Mouse (Mus musculus) frontal cortex, postnatal 25 days (tissue): Measurements from ENCODE around the gene Tlnrd1.
A peak's percentile ranks its signal among the peaks of the same experiment; 100 is the strongest.

ENCODE experiments used
- DNase-seq, 2 experiments: peaks; one replicate each; pipeline ENCODE4 v3.0.0; 2022; ENCODE audit warnings: low spot score in 2 of 2

The Tlnrd1 gene

DNA sequence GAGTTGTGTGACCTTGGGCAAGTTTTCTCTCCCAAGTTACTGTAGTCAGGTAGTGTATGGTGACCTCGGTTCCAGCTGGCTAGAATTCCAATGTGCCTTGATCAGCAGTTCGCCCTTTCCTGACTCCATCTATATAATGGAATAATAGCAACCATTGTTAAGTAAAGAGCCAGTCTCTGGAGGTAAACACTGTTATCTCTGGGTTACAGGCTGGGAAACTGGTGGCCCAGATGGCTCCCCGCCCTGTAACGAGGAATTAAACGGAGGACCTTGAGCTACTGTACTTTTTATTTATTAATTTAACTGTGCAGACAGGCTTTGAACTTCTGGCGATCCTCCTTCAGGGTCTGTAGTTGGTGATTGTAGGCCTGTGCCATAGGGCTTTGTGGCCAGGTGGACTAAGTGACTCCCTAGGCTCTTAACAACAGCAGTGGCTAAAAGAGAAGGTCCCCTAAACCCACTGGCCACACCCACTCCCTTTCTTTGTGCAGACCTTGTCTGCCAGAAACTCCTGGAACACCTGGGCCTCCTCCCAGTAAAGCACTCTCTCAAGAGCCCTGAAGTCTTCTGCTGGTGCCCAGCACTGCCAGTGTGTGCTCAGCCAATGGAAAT, 922 bp upstream of the Tlnrd1 start:
- DNase-seq = no peak

DNA sequence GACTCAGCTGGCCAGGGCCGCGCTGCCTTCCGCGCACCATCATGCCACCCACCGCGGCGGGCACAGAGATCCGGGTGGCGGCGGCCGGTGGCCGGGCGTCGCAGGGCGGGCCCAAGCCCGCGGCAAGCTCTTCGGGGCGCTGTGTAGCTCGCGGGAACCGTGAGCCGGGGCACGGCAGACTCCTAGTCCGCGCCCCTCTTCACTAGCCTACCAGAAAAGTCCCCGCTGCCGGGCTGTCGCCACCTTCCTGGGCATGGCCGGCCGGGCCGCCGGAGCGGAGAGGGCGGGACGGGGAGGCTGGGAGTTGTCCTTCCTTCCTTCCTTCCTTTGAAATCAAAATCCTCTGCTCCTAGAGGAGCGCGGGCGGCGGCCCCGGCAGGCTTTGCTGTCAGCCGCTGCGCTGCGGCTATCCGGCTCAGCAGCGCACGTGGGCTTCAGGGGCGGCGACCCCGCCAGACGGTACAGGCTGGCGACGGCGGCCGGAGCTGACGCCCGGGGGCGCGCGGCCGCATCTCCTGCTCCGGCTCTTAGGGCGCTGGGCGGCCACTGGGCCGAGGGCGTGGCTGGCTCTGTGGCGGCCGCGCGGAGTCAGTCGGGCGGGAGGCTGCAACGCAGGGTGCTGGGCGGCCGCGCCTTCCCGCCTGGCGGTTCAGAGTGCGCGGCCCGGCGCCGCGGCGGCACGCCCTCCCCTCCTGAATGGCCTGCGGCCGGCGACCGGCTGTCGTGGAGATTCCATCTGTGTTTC, 657 bp downstream of the Tlnrd1 start:
- peak in 1 of 2 experiments; percentile 40 for DNase-seq

DNA sequence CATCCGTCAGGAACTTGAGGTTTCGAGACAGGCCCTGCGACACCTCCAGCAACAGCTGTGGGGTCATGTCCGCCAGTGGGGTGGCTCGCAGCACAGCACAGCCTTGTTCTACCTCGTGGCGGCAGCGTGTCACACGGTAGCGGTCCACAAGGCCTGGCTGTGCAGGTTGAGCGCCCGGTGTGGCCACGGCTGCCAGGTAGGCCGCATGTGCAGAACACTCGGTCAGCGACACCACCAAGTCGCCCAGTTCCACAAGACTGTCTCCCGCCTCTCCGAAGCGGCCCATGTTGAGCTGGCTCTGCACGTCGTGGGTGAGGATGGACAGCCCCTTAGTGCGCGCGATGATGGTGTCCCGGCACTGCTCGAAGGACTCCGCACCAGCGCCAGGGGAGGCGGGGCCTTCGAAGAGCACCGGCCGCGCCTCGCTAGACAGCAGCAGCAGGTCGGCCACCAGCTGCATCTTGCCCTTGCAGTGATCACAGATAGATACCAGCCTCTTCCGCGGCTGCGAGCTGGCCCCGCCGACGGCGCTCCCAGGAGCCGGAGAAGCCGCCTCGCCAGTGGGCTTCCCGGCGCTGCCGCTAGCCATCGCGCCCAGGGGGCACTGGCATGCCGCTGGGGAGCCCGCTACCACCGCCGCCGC, 1.4 kb downstream of the Tlnrd1 start:
- DNase-seq = peak; percentile 20 to 22

DNA sequence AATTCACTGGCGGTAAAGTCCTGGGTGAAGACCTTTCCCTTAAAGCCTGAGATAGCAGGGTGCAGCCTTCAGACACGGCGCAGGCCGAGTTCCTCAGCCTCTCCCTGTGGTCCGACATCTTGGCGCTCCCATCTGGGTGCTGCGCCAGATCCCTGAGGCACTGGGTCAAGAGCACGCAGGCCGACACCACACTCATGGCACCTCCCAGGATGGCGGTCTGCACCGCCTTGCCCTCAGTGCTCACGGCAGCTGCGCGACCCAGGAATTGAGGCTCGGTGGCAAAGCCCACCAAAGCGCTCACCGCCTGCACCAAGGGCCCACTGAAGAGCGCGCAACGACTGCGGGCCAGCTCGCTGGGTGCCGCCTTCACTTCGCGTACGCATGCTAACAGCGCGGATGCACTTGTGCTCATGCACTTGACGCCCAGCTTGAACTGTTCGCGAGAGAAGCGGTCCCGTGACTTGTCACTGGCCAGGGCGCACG, 1.9 kb downstream of the Tlnrd1 start:
- no peak for DNase-seq

DNA sequence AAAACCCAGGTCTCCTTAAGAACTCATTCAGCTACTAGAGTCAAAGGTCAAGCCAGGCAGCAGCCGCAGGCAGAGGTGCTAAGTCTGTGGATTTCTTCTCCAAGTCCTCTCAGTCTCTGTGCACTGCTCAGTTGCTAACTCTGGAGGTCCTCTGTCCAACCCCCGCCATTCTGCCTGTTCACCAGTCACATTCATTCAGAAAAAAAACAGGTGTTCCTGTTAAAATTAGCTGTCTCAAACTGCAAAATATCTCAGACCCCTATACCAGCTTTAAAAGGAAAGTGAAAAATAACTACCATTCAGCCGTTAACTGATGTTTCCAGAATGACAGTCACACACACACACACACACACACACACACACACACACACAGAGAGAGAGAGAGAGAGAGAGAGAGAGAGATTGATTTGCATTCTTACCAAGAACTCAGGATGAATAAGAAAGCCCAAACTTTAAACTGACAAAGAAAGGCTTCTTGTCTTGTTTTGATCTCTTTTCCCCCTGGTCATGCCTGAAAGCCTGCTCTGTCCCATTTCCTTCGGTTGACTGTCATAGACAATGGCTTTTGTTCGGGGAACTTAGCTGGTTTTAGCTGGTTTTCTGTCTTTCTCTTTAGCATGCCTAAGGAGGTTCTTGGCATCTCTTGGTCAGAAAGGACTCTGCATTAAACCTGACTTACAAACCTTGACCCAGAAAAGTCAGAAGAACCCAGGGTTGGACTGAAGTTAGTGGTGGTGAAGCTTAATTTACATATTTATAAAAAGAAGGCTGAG, 5.2 kb downstream of the Tlnrd1 start:
- DNase-seq = no peak

DNA sequence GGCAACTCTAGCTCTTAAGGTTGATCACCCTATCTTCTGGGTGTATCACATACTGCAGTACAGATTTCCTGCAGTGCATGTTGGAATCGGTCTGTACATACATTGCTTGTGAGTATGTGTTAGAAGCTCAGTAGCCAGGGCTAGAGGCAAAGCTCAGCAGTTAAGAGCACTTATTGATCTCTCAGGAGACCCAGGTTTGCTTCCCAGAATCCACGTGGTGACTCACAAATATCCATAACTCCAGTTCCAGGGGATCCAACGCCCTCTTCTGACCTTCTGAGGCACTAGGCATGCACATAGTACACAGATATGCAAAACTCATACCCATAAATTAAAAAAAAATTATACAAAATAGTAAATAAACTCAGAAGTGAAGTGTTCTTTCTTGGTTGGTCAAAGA, 7.0 kb downstream of the Tlnrd1 start:
- DNase-seq = no peak

DNA sequence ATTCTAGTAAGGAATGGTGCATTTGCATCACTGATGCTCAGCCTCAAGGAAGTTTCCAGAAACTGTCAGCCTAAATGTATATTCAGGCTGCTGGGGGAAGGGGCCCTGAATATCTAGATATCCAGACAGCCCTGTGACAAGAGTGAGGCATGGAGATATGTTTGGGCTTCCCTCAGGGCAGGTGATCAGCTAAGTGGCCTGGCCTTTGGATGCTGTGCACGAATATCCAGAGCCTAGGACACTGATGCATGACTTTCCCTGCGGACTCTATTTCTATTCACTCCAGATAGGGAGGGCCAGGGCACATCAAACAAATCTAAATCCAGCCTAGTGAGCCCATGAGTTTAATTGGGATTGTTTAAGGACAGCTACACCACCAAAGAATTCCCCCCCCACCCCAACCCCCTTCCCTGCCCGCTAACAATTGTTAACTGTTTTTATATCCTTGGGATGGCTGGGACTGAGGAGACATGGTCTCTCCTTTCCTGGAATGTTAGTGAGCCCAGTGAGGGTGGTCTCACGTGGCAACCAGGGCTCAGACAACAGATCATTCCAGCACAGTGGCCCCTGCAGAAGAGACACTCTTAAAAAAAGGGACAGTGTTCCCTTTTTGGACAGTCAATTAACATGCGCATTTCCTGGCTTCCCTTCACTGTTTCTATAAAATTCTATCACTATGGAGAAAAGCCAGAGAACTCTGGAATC, 14.1 kb downstream of the Tlnrd1 start:
- DNase-seq = no peak

DNA sequence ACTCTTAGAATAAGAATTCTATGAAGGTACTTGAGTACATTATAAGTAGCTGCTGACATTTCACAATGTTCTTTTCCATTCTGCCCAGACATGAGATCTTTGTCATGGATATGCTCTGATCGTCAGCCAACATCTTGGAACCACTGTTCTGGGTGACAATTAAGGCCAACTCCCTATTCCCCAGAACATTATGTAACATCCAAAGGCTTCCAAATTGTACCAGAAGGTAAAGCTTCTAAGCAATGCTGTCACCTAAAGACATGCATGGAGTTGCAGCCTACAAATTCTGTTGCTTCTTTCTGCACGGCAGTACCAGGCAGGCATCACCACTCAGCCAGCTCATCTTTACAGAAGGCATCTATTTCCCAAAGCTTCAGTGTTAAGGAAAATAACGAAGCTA, 15.9 kb downstream of the Tlnrd1 start:
- no peak for DNase-seq

DNA sequence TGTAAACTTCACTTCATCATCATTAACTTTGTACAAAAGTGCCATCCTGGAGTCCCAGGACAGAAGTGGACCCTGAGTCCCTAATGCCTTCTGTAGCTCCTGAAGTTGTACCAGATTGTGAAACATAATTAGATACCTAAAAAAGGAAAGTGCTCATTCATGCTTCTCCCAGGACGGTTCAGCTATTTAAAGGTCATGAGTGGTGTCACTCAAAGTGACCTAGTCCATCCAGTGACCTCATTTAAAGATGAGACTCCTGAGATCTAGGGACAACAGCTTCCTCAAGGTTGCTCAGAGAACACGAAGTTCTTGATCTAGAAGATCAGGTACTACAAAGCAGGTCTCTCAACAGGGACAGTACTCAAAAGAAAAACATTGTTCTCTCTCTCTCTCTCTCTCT, 20.6 kb downstream of the Tlnrd1 start:
- no peak for DNase-seq

DNA sequence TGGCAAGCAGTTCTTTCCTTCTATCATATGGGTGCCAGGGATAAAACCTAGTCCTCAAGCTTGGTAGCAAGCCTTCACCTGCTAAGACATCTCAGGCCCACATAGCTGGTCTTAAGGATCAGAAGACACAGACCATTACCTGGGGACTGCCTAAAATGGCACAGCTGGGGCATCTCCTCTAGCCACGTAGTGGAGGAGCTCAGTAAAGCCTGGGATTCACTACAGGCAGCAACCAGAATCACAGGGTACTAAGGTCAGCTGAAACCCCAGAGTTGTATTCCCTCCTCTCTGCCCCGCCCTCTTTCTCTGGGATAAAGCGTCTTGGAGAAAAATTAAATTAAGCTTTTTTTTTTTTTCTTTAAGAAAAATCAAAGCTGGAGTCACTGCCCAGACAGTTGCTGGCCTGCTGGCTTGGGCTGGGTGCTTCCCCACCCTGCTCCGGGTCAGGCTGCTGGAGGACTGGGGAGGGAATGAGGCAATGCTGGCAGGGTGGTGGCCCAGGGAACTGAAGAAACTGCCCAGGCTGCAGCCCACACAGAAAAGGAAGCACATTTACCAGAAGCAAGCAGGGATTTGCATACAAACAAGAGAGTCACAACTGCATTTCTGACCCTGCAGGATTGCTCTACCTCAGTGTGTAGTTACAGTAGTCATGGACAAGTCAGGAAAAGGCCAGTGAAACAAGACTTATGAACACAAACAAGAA, 24.6 kb downstream of the Tlnrd1 start:
- no peak for DNase-seq

DNA sequence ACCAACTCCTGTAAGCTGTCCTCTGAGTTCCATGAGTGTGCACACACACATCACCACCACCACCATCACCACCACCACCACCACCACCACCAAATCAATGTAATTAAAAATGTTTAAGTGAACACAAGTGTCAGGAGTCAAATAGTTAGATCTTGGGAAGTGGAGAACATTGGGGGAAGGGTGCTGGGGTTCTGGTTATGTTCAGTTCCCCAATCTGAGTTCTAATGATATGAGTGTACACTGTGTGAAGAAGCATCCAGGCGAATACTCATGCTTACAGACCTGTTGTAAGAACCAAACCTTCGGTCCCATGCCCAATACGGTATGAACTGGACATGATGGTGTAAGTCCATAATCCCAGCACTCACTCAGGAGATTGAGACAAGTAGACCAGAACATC, 26.2 kb downstream of the Tlnrd1 start:
- DNase-seq = no peak

DNA sequence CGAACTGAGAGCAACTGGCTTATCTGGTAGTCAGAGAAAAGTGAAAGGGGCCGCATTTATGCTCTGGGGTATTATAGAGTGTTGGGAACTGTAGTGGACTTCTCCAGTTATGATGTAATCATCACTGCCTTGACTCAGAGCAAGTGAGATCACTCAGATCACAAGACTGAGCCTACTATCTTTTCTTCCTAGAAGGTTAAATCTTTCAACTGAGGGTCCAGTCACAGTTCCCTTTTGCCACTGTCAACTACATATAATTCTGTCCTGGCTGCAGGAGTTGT, 27.0 kb downstream of the Tlnrd1 start:
- no peak for DNase-seq

DNA sequence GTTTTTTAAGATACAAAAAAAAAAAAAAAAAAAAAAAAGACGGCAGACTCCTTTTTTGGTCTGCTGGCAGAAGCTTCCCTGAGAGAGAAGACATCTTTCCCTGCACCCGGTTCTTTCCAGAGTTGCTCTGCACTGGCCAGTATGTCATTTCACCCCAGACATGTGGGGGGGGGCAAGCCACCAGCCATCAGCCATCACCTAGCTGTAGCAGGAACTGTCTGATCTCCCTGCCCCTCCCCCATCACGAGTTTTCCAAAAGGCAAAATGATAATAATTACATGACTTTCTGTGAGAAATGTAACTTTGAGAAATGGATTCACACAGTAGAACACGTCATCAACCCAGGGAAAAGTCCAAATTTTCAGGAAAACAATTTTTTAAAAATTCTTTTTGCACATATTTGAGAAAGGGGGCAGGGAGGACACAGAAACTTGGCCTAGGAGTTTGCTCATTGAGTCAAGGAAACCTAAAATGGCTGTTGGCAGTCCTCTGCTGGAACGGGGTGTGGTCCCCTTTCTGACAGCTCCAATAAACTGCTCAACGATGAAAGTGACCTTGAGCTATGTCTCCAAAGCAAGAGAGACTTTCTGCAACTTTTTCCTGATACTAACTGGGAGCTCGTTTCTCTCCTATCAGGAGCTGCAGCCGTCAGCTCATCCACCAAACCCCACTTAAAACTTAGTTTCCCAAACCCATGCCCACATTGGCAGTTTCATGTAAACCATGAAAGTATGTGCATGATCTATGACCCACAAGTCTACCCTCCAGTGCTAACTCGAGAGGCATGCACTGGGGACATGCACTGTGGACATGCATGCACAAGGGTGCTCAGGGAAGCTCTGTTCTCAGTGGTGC, 27.5 kb downstream of the Tlnrd1 start:
- DNase-seq = no peak

DNA sequence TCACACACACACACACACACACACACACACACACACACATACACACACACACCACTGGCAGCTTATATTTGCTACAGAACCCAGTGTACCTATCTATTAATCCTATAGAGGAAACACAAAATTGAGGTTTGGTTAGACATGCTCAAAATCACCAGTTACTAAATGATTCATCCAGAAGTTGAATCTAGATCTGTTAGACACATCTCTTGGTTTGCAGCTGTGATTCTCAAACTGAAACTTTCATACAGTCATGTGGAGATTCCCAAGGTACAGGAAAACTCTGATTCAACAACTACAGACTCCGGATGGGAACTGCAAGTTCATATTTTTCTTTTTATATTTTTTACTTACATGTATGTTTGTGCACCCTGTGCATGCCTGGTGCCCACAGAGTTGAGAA, 28.9 kb downstream of the Tlnrd1 start:
- DNase-seq = no peak

DNA sequence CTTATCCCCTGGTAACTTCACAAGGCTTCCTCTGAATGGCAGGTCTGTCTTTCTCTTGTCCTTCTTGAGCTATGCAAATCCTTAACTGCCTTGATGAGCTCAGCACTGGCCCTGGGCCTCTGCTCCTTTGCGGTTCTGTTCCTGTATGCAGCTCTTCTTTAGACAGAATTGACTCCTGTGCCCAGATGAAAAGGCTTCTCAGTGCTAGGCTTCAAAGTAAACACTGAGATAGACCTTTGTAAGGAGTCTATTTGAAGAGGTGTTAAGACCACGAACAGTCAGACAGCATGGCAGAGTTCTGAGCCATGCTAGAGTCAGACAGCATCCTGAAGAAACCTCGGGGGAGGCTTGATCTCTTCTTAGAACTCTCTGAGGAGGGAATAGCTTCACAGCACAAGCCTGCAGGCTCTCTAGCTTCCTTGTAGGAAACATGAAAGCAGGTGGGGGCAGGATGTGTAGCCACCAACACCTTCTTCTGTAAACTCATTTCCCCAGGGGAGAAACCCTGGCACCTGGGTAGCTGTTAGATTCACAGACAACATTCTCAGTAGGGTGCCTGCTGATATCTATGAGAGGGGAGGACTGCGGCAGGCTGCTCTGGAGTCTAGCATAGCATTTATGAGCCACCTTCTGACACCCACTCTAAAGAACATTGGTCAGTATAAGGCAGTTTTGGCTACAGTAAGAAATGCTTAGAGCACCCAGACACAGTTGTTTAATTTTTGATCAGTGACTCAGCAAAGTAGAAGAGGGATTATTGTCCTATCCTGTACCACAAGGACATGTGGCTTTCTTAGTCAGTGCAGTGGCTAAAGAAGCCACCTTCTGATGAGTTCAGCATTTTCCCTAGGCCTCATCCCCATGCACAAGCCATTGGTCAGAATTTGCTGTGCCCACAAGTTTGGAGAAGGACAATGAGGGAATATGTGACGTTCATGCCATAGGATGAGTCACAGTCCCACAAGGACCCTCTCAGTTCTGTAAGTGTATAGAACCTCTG, 31.4 kb downstream of the Tlnrd1 start:
- no peak for DNase-seq

DNA sequence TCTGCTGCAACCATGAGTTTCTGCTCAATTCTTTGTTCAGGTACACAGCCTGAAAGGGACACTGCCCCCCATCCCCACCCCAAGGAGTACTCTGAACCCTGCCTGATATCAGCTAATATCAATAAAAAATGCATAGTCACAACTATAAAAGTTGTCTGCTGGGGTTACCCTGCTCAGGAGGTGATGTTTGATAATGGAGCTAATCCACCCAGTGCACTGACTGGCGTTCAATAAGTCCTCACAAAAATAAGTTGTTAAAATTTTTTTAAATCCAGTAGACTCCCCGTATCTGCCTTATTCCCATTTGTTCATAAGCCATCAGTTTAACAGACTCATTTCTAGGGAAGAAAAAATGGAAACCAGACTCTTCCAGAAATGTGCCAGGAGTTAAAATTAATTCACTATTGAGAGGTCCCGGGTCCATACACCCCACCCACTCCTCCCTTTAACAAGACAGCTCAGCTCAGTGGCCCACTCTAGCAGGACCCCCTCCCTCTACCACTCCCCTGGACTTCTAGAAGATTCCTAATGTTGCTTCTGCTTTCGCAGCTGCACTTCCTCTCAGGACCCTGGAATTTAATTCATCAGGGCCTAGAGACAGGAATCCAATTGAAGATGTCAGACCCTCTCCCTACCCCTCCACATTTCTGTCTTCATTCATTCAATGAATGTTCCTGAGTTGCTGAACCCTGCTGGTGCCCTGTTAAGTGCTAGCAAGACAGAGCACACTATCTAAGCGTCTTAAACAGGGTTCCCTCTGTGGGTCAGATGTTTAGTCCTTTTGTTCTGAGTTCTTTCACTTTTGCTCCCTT, 32.3 kb downstream of the Tlnrd1 start:
- DNase-seq = no peak

DNA sequence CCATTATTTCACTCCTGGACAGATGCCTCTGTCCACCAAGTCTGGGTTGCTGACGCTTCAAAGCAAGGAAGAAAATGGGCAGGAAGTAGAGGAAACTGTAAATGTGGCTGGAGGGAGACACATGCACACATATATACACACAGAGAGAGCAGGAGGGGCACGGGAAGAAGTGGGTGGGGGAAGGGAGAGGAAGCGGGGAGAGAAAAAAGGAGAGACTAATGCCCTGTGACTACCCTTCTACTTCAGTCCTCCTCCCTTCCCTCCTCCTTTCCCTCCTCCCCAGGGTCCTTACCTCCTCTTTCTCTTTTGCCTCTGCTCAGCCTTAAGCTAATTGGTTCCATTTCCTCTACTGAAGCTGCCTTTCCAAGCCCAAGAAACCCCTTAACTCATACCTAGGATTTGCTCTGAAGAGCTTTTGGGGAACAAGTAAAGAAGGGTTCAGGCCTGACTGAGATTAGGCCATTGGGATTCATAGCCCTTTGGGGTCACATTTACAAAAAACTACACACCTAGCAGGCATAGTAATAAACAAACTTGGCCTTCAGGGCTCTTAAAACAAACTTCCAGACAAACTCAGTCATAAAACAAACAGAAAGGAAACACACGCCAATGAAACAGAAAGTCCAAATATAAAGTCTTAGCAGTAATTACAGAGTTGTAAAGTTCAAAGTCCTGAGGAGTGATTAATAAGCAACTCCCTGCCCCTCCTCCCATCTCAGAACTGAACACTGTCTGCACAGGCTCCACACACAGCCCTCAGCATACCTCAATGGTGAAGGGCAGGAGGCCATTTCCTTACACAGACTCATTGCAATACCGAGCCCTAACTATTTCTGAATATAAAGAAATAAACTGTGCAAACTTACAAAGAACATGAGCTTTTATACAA, 36.7 kb downstream of the Tlnrd1 start:
- DNase-seq = no peak
